Mouse (Mus musculus) WW6 (cell line): ENCODE results near the gene Exd1.
A peak's percentile ranks its signal among the peaks of the same experiment; 100 is the strongest.
"Not testable (repeated sequence)": the region's sequence is repeated elsewhere in the genome, so short reads cannot be mapped to it uniquely, and the experiment has no call there.

Experiments
- DNase-seq: peaks from one replicate; pipeline ENCODE4 v3.0.0-alpha.2; 2013; ENCODE audit warnings: low read depth, low spot score

The Exd1 gene

GRCm38 (mm10) chr2:119542106-119542505 lies 5.3 kb downstream of the Exd1 start:
- DNase-seq, result no peak

- DNase-seq, result no peak
Observed at GRCm38 (mm10) chr2:119538802-119539201, 8.6 kb downstream of the Exd1 start.

- DNase-seq, result no peak
Observed at GRCm38 (mm10) chr2:119525422-119525821, 22.0 kb downstream of the Exd1 start.

GRCm38 (mm10) chr2:119523836-119524235 lies 23.6 kb downstream of the Exd1 start:
- DNase-seq, result no peak

- no peak for DNase-seq
Observed at GRCm38 (mm10) chr2:119520550-119520949, 26.9 kb downstream of the Exd1 start.

GRCm38 (mm10) chr2:119516811-119517210 lies 30.6 kb downstream of the Exd1 start:
- no peak for DNase-seq

- DNase-seq, result no peak
Observed at GRCm38 (mm10) chr2:119514026-119514522, 33.4 kb downstream of the Exd1 start.

- peak; percentile 14 for DNase-seq
Observed at GRCm38 (mm10) chr2:119512292-119512691, 35.1 kb downstream of the Exd1 start.

- DNase-seq, result no peak
Observed at GRCm38 (mm10) chr2:119510856-119511255, 36.6 kb downstream of the Exd1 start.

- DNase-seq, result not testable (repeated sequence)
Observed at GRCm38 (mm10) chr2:119508518-119508917, 38.9 kb downstream of the Exd1 start.

GRCm38 (mm10) chr2:119507108-119507507 lies 40.3 kb downstream of the Exd1 start:
- peak; percentile 11 for DNase-seq

GRCm38 (mm10) chr2:119500965-119501652 lies 46.3 kb downstream of the Exd1 start:
- DNase-seq, result no peak

GRCm38 (mm10) chr2:119498859-119499258 lies 48.6 kb downstream of the Exd1 start:
- DNase-seq, result no peak

GRCm38 (mm10) chr2:119496082-119496481 lies 51.3 kb downstream of the Exd1 start:
- no peak for DNase-seq

GRCm38 (mm10) chr2:119491953-119492352 lies 55.5 kb downstream of the Exd1 start:
- DNase-seq, result no peak

- DNase-seq, result peak; percentile 75
Observed at GRCm38 (mm10) chr2:119486488-119486887, 60.9 kb downstream of the Exd1 start.

GRCm38 (mm10) chr2:119482307-119482706 lies 65.1 kb downstream of the Exd1 start:
- no peak for DNase-seq

- DNase-seq, result no peak
Observed at GRCm38 (mm10) chr2:119478397-119478749, 69.1 kb downstream of the Exd1 start.

GRCm38 (mm10) chr2:119477571-119478396 lies 69.6 kb downstream of the Exd1 start, which contains the start of gene Ino80:
Gene Ino80 (minus strand): TSS chr2:119477687.
- DNase-seq, result peak; percentile 97

- peak; percentile 40 for DNase-seq
Observed at GRCm38 (mm10) chr2:119476621-119477391, 70.6 kb downstream of the Exd1 start.

GRCm38 (mm10) chr2:119476166-119476565 lies 71.3 kb downstream of the Exd1 start:
- no peak for DNase-seq
